Mouse (Mus musculus): ENCODE measurements around the gene Olfr187. TPM values are rescaled to one million over a fixed set of nuclear protein-coding genes. Genes with fewer than 3 reads are reported as not detected.
A peak's percentile ranks its signal among the peaks of the same experiment; 100 is the strongest.

Olfr187 gene
- polyA plus RNA-seq, 1 experiment from 2014 or later = not detected

GRCm38 (mm10) chr16:59045835-59046234, 6.3 kb upstream of the Olfr187 start:
- WGBS = 81% methylated on average over 3 of the region's 3 CpGs
- no peak overlapping the region for H3K27ac ChIP-seq (ENCODE audit: low read depth, low read length)
- H3K9me3 ChIP-seq (replicated peaks; ENCODE audit: control insufficient read depth, low read length) = no peaks in the 10 kb centered on the region
- ATAC-seq (no peak), DNase-seq (ENCODE audit: low spot score) (no peak)
- no peak overlapping the region for H3K9ac ChIP-seq (ENCODE audit: low read length)
- H3K36me3 ChIP-seq (ENCODE audit: control insufficient read depth, insufficient read depth, low read length) = no peaks in the 10 kb centered on the region
- H3K27me3 ChIP-seq (replicated peaks; ENCODE audit: control insufficient read depth, insufficient read depth, low read length) = no peaks in the 10 kb centered on the region
- H3K4me1 ChIP-seq (ENCODE audit: control insufficient read depth, insufficient read depth, low read length) = no peaks in the 10 kb centered on the region
- no peak overlapping the region for H3K4me3 ChIP-seq (ENCODE audit: low read depth, low read length)
- no peak overlapping the region for H3K4me2 ChIP-seq (ENCODE audit: low read length)

GRCm38 (mm10) chr16:59030191-59030590, 9.4 kb downstream of the Olfr187 start, which contains the start of gene Olfr186:
Olfr186 (minus strand) TSS chr16:59030291.
- Histone ChIP-seq H3K27me3 (replicated peaks; ENCODE audit: control insufficient read depth, insufficient read depth, low read length) (no peaks in the 10 kb centered on the region), H3K9me3 (replicated peaks; ENCODE audit: control insufficient read depth, low read length) (no peaks in the 10 kb centered on the region), H3K9ac (ENCODE audit: low read length) (no peak within 1 kb of the TSS), H3K4me1 (ENCODE audit: control insufficient read depth, insufficient read depth, low read length) (no peaks in the 10 kb centered on the region), H3K4me3 (ENCODE audit: low read depth, low read length) (no peak within 1 kb of the TSS), H3K27ac (ENCODE audit: low read depth, low read length) (no peak within 1 kb of the TSS), H3K36me3 (ENCODE audit: control insufficient read depth, insufficient read depth, low read length) (no peaks in the 10 kb centered on the region), H3K4me2 (ENCODE audit: low read length) (no peak within 1 kb of the TSS)
- DNase-seq (ENCODE audit: low spot score) (no peak), ATAC-seq (no peak)
- 95% methylated on average over 4 of the region's 4 CpGs for WGBS

GRCm38 (mm10) chr16:59013357-59014018, 26.1 kb downstream of the Olfr187 start:
- Histone ChIP-seq H3K36me3 (ENCODE audit: control insufficient read depth, insufficient read depth, low read length) (no peaks in the 10 kb centered on the region), H3K4me1 (ENCODE audit: control insufficient read depth, insufficient read depth, low read length) (no peaks in the 10 kb centered on the region), H3K27ac (ENCODE audit: low read depth, low read length) (no peak overlapping the region), H3K4me3 (ENCODE audit: low read depth, low read length) (no peak overlapping the region), H3K9ac (ENCODE audit: low read length) (no peak overlapping the region), H3K27me3 (replicated peaks; ENCODE audit: control insufficient read depth, insufficient read depth, low read length) (no peaks in the 10 kb centered on the region), H3K9me3 (replicated peaks; ENCODE audit: control insufficient read depth, low read length) (no peaks in the 10 kb centered on the region), H3K4me2 (ENCODE audit: low read length) (no peak overlapping the region)
- DNase-seq (ENCODE audit: low spot score) (peak; percentile 3), ATAC-seq (no peak)
- 58% methylated on average over 2 of the region's 2 CpGs for WGBS

- H3K27me3 ChIP-seq (replicated peaks; ENCODE audit: control insufficient read depth, insufficient read depth, low read length) = no peaks in the 10 kb centered on the region
- H3K4me3 ChIP-seq (ENCODE audit: low read depth, low read length) = no peak overlapping the region
- no peak for DNase-seq (ENCODE audit: low spot score)
- no peak for ATAC-seq
- no peak overlapping the region for H3K4me2 ChIP-seq (ENCODE audit: low read length)
- no peak overlapping the region for H3K9ac ChIP-seq (ENCODE audit: low read length)
- no peaks in the 10 kb centered on the region for H3K9me3 ChIP-seq (replicated peaks; ENCODE audit: control insufficient read depth, low read length)
- no peak overlapping the region for H3K27ac ChIP-seq (ENCODE audit: low read depth, low read length)
- no peaks in the 10 kb centered on the region for H3K36me3 ChIP-seq (ENCODE audit: control insufficient read depth, insufficient read depth, low read length)
- no peaks in the 10 kb centered on the region for H3K4me1 ChIP-seq (ENCODE audit: control insufficient read depth, insufficient read depth, low read length)
Measured at GRCm38 (mm10) chr16:59007146-59007545, 32.4 kb downstream of the Olfr187 start.

- H3K9ac ChIP-seq (ENCODE audit: low read length) = no peak within 1 kb of the TSS
- no peaks in the 10 kb centered on the region for H3K4me1 ChIP-seq (ENCODE audit: control insufficient read depth, insufficient read depth, low read length)
- 72% methylated on average over 2 of the region's 2 CpGs for WGBS
- no peaks in the 10 kb centered on the region for H3K27me3 ChIP-seq (replicated peaks; ENCODE audit: control insufficient read depth, insufficient read depth, low read length)
- DNase-seq (ENCODE audit: low spot score) = no peak
- H3K27ac ChIP-seq (ENCODE audit: low read depth, low read length) = no peak within 1 kb of the TSS
- no peak for ATAC-seq
- H3K4me2 ChIP-seq (ENCODE audit: low read length) = no peak within 1 kb of the TSS
- no peak within 1 kb of the TSS for H3K4me3 ChIP-seq (ENCODE audit: low read depth, low read length)
- H3K9me3 ChIP-seq (replicated peaks; ENCODE audit: control insufficient read depth, low read length) = no peaks in the 10 kb centered on the region
- no peaks in the 10 kb centered on the region for H3K36me3 ChIP-seq (ENCODE audit: control insufficient read depth, insufficient read depth, low read length)
Measured at GRCm38 (mm10) chr16:58995057-58995456, 44.5 kb downstream of the Olfr187 start, which contains the start of gene Olfr183. Olfr183 (plus strand) TSS chr16:58995357.

Other genes starting within 250 kb of the Olfr187 start
- gene Olfr173, start 239.5 kb downstream of the Olfr187 start, polyA plus RNA-seq (2014; fragmentation: Nextera tagmentation; extraction: Ambion mirVana) = not detected in 2 replicates
- gene Olfr175-ps1, start 213.0 kb downstream of the Olfr187 start, polyA plus RNA-seq (2014; fragmentation: Nextera tagmentation; extraction: Ambion mirVana) = not detected in 2 replicates
- gene Olfr177, start 165.0 kb downstream of the Olfr187 start, polyA plus RNA-seq (2014; fragmentation: Nextera tagmentation; extraction: Ambion mirVana) = not detected in 2 replicates
- gene Olfr178, start 147.7 kb downstream of the Olfr187 start, polyA plus RNA-seq (2014; fragmentation: Nextera tagmentation; extraction: Ambion mirVana) = not detected in 2 replicates
- gene Olfr181, start 111.0 kb downstream of the Olfr187 start, polyA plus RNA-seq (2014; fragmentation: Nextera tagmentation; extraction: Ambion mirVana) = not detected in 2 replicates
- not detected in 2 replicates for gene Olfr180, start 110.4 kb downstream of the Olfr187 start, polyA plus RNA-seq (2014; fragmentation: Nextera tagmentation; extraction: Ambion mirVana)
- not detected in 2 replicates for gene Olfr183, start 44.4 kb downstream of the Olfr187 start, polyA plus RNA-seq (2014; fragmentation: Nextera tagmentation; extraction: Ambion mirVana)
- gene Olfr186, start 9.5 kb downstream of the Olfr187 start, polyA plus RNA-seq (2014; fragmentation: Nextera tagmentation; extraction: Ambion mirVana) = not detected in 2 replicates
- not detected in 2 replicates for gene Olfr190, start 38.2 kb upstream of the Olfr187 start, polyA plus RNA-seq (2014; fragmentation: Nextera tagmentation; extraction: Ambion mirVana)
- not detected in 2 replicates for gene Olfr191, start 50.1 kb upstream of the Olfr187 start, polyA plus RNA-seq (2014; fragmentation: Nextera tagmentation; extraction: Ambion mirVana)
- not detected in 2 replicates for gene Olfr193, start 72.1 kb upstream of the Olfr187 start, polyA plus RNA-seq (2014; fragmentation: Nextera tagmentation; extraction: Ambion mirVana)
- gene Olfr194, start 81.3 kb upstream of the Olfr187 start, polyA plus RNA-seq (2014; fragmentation: Nextera tagmentation; extraction: Ambion mirVana) = not detected in 2 replicates
- not detected in 2 replicates for gene Olfr195, start 107.3 kb upstream of the Olfr187 start, polyA plus RNA-seq (2014; fragmentation: Nextera tagmentation; extraction: Ambion mirVana)
- not detected in 2 replicates for gene Olfr196, start 130.7 kb upstream of the Olfr187 start, polyA plus RNA-seq (2014; fragmentation: Nextera tagmentation; extraction: Ambion mirVana)
- not detected in 2 replicates for gene Olfr198, start 163.8 kb upstream of the Olfr187 start, polyA plus RNA-seq (2014; fragmentation: Nextera tagmentation; extraction: Ambion mirVana)
- gene Olfr199, start 180.0 kb upstream of the Olfr187 start, polyA plus RNA-seq (2014; fragmentation: Nextera tagmentation; extraction: Ambion mirVana) = not detected in 2 replicates
- not detected in 2 replicates for gene Olfr201, start 232.9 kb upstream of the Olfr187 start, polyA plus RNA-seq (2014; fragmentation: Nextera tagmentation; extraction: Ambion mirVana)
- not detected in 2 replicates for gene Olfr202, start 247.0 kb upstream of the Olfr187 start, polyA plus RNA-seq (2014; fragmentation: Nextera tagmentation; extraction: Ambion mirVana)